Mouse (Mus musculus): ENCODE data around the gene Cmtr2.

- no peak for TF ChIP-seq CTCF (IDR thresholded peaks at IDR 0.05; ENCODE audit: low read depth, low read length)
- no peak for TF ChIP-seq POLR2A (IDR thresholded peaks at IDR 0.05; ENCODE audit: insufficient read depth, low read length)
- TF ChIP-seq EP300 (IDR thresholded peaks at IDR 0.05; ENCODE audit: insufficient read depth, low read depth, low read length), result no peak
Observed at GRCm38 (mm10) chr8:110172161-110172560, 43.3 kb upstream of the Cmtr2 start.

Measured in ES-Bruce4 (cell line).